Mouse (Mus musculus): ENCODE results near the gene Ppfia2. TPM values are rescaled to one million over a fixed set of nuclear protein-coding genes. Genes with fewer than 3 reads are reported as not detected.

Ppfia2 gene
- polyA plus RNA-seq, 1 experiment from 2014 or later, result 2.0 TPM

DNA sequence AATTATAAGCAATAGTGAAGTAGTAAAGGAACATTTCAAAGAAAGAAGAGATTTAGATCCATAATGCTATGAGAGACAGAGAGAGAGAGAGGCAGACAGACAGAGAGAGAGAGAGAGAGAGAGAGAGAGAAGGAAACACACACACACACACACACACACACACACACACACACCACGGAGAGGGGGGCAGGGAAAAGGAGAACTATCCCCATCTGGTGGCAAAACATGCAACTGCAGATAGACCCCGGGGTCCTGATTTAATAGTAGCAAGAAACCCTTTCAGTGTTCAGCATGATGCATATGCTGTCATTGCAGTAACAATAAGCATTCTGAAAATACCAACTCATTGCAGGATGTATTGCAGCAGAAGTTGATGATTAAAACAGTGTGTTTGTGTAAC is 442.9 kb downstream of the Ppfia2 start:
- Histone ChIP-seq H3K9ac (replicated peaks; ENCODE audit: low read depth, low read length) (no peak overlapping the region), H3K36me3 (ENCODE audit: control insufficient read depth, insufficient read depth, low read length) (no peaks in the 10 kb centered on the region), H3K9me3 (ENCODE audit: control insufficient read depth, low read depth, low read length) (no peaks in the 10 kb centered on the region), H3K27ac (ENCODE audit: low read length) (no peak overlapping the region), H3K27me3 (ENCODE audit: control insufficient read depth, insufficient read depth, low read length) (no peaks in the 10 kb centered on the region), H3K4me2 (replicated peaks; ENCODE audit: low read depth, low read length) (no peak overlapping the region), H3K4me1 (ENCODE audit: control insufficient read depth, insufficient read depth, low read length) (no peaks in the 10 kb centered on the region), H3K4me3 (ENCODE audit: low read depth, low read length) (no peak overlapping the region)
- 15% methylated on average over 2 of the region's 2 CpGs for WGBS
- ATAC-seq (ENCODE audit: insufficient number of reproducible peaks, insufficient read depth, low FRiP score, low read depth), result no peak

- no peak overlapping the region for H3K4me3 ChIP-seq (ENCODE audit: low read depth, low read length)
- no peak for ATAC-seq (ENCODE audit: insufficient number of reproducible peaks, insufficient read depth, low FRiP score, low read depth)
- H3K4me2 ChIP-seq (replicated peaks; ENCODE audit: low read depth, low read length), result no peak overlapping the region
- H3K27me3 ChIP-seq (ENCODE audit: control insufficient read depth, insufficient read depth, low read length), result no peaks in the 10 kb centered on the region
- H3K9ac ChIP-seq (replicated peaks; ENCODE audit: low read depth, low read length), result no peak overlapping the region
- H3K9me3 ChIP-seq (ENCODE audit: control insufficient read depth, low read depth, low read length), result no peaks in the 10 kb centered on the region
- no peak overlapping the region for H3K27ac ChIP-seq (ENCODE audit: low read length)
- no peaks in the 10 kb centered on the region for H3K4me1 ChIP-seq (ENCODE audit: control insufficient read depth, insufficient read depth, low read length)
- H3K36me3 ChIP-seq (ENCODE audit: control insufficient read depth, insufficient read depth, low read length), result no peaks in the 10 kb centered on the region
These were observed 444.1 kb downstream of the Ppfia2 start for GRCm38 (mm10) chr10:106914275-106914674.

GRCm38 (mm10) chr10:106914822-106915221 is 444.7 kb downstream of the Ppfia2 start:
- ATAC-seq (ENCODE audit: insufficient number of reproducible peaks, insufficient read depth, low FRiP score, low read depth), result no peak
- Histone ChIP-seq H3K4me3 (ENCODE audit: low read depth, low read length) (no peak overlapping the region), H3K36me3 (ENCODE audit: control insufficient read depth, insufficient read depth, low read length) (no peaks in the 10 kb centered on the region), H3K4me1 (ENCODE audit: control insufficient read depth, insufficient read depth, low read length) (no peaks in the 10 kb centered on the region), H3K9ac (replicated peaks; ENCODE audit: low read depth, low read length) (no peak overlapping the region), H3K27me3 (ENCODE audit: control insufficient read depth, insufficient read depth, low read length) (no peaks in the 10 kb centered on the region), H3K27ac (ENCODE audit: low read length) (no peak overlapping the region), H3K9me3 (ENCODE audit: control insufficient read depth, low read depth, low read length) (no peaks in the 10 kb centered on the region), H3K4me2 (replicated peaks; ENCODE audit: low read depth, low read length) (no peak overlapping the region)

GRCm38 (mm10) chr10:106924334-106924733 is 454.2 kb downstream of the Ppfia2 start:
- no peak overlapping the region for H3K4me3 ChIP-seq (ENCODE audit: low read depth, low read length)
- H3K9me3 ChIP-seq (ENCODE audit: control insufficient read depth, low read depth, low read length), result no peaks in the 10 kb centered on the region
- H3K36me3 ChIP-seq (ENCODE audit: control insufficient read depth, insufficient read depth, low read length), result no peaks in the 10 kb centered on the region
- no peak overlapping the region for H3K4me2 ChIP-seq (replicated peaks; ENCODE audit: low read depth, low read length)
- no peak overlapping the region for H3K27ac ChIP-seq (ENCODE audit: low read length)
- ATAC-seq (ENCODE audit: insufficient number of reproducible peaks, insufficient read depth, low FRiP score, low read depth), result no peak
- H3K4me1 ChIP-seq (ENCODE audit: control insufficient read depth, insufficient read depth, low read length), result no peaks in the 10 kb centered on the region
- H3K27me3 ChIP-seq (ENCODE audit: control insufficient read depth, insufficient read depth, low read length), result no peaks in the 10 kb centered on the region
- 90% methylated on average over 5 of the region's 5 CpGs for WGBS
- no peak overlapping the region for H3K9ac ChIP-seq (replicated peaks; ENCODE audit: low read depth, low read length)

GRCm38 (mm10) chr10:106924798-106925197 is 454.7 kb downstream of the Ppfia2 start:
- Histone ChIP-seq H3K27me3 (ENCODE audit: control insufficient read depth, insufficient read depth, low read length) (no peaks in the 10 kb centered on the region), H3K4me1 (ENCODE audit: control insufficient read depth, insufficient read depth, low read length) (no peaks in the 10 kb centered on the region), H3K27ac (ENCODE audit: low read length) (no peak overlapping the region), H3K9ac (replicated peaks; ENCODE audit: low read depth, low read length) (no peak overlapping the region), H3K36me3 (ENCODE audit: control insufficient read depth, insufficient read depth, low read length) (no peaks in the 10 kb centered on the region), H3K4me3 (ENCODE audit: low read depth, low read length) (no peak overlapping the region), H3K4me2 (replicated peaks; ENCODE audit: low read depth, low read length) (no peak overlapping the region), H3K9me3 (ENCODE audit: control insufficient read depth, low read depth, low read length) (no peaks in the 10 kb centered on the region)
- 68% methylated on average over 3 of the region's 3 CpGs for whole genome bisulfite sequencing
- peak; percentile 56; the same call in 1 of the 2 replicates for ATAC-seq (ENCODE audit: insufficient number of reproducible peaks, insufficient read depth, low FRiP score, low read depth)

DNA sequence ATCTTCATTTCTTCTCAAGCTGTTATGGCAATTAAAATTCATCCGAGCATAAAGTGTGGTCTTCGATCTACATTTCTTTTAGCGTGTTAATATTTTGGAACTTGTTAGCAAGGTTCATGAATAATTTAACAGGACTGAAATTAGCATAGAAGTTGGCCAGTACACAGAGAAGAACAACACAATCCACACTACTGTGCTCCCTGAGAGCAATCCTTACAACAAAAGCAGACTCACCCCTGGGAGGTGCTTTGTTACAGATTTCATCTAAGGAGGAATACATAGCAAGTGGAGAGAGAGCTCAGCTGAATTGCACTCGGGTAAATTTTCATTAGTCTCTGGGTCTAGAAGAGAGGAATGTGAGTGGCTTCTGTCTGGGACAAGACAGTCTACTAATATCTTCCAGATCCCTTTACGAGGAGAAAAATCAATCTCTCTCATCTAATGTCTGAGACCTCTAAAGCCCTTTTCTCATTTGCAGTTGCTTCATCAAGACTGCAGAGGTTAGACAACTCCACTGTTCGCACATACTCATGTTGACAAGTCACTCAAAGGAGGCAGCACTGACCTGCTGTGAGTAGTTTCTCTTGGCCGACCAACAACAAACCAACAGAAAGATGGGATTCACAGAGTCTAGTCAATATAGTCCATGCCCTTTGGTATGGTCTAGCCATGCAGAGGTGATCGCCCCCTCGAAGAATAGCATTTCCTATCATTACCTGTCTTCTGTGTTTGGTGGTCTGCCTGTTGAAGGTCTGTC is 458.6 kb downstream of the Ppfia2 start:
- H3K4me1 ChIP-seq (ENCODE audit: control insufficient read depth, insufficient read depth, low read length), result no peaks in the 10 kb centered on the region
- 81% methylated on average over 9 of the region's 9 CpGs for WGBS
- no peak overlapping the region for H3K9ac ChIP-seq (replicated peaks; ENCODE audit: low read depth, low read length)
- no peak overlapping the region for H3K4me2 ChIP-seq (replicated peaks; ENCODE audit: low read depth, low read length)
- no peaks in the 10 kb centered on the region for H3K27me3 ChIP-seq (ENCODE audit: control insufficient read depth, insufficient read depth, low read length)
- ATAC-seq (ENCODE audit: insufficient number of reproducible peaks, insufficient read depth, low FRiP score, low read depth), result no peak
- H3K4me3 ChIP-seq (ENCODE audit: low read depth, low read length), result no peak overlapping the region
- no peaks in the 10 kb centered on the region for H3K36me3 ChIP-seq (ENCODE audit: control insufficient read depth, insufficient read depth, low read length)
- H3K27ac ChIP-seq (ENCODE audit: low read length), result no peak overlapping the region
- H3K9me3 ChIP-seq (ENCODE audit: control insufficient read depth, low read depth, low read length), result no peaks in the 10 kb centered on the region

DNA sequence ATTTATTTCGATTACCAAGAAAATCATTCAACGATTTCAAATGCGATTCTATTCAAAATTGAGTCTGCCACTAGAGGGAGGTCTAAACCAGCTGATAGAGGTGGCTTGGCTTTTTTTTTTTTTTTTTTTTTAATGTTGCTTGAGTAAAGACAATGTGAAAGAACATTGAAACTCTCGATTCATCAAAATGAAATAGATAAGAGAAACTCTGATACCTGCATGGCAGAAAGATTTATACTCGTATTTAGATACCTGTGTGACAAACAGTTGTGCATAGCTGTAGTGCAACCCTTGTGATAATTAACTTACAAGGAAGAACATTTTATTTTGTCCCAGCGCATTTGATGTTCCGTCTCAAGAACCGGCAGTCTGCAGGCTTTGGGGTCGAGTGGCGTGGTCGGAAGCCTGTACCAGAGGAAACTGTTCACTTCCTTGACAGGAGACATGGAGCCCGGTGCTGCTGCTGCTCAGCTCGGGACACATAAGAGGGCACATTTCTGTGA is 462.5 kb downstream of the Ppfia2 start:
- WGBS, result 34% methylated on average over 13 of the region's 13 CpGs
- no peaks in the 10 kb centered on the region for H3K9me3 ChIP-seq (ENCODE audit: control insufficient read depth, low read depth, low read length)
- no peak overlapping the region for H3K9ac ChIP-seq (replicated peaks; ENCODE audit: low read depth, low read length)
- H3K27ac ChIP-seq (ENCODE audit: low read length), result no peak overlapping the region
- H3K4me3 ChIP-seq (ENCODE audit: low read depth, low read length), result peak overlapping the region; percentile 21
- H3K27me3 ChIP-seq (ENCODE audit: control insufficient read depth, insufficient read depth, low read length), result no peaks in the 10 kb centered on the region
- peak overlapping the region; percentile 41 for H3K4me2 ChIP-seq (replicated peaks; ENCODE audit: low read depth, low read length)
- no peaks in the 10 kb centered on the region for H3K4me1 ChIP-seq (ENCODE audit: control insufficient read depth, insufficient read depth, low read length)
- ATAC-seq (ENCODE audit: insufficient number of reproducible peaks, insufficient read depth, low FRiP score, low read depth), result no peak; the same call in 1 of the 2 replicates
- no peaks in the 10 kb centered on the region for H3K36me3 ChIP-seq (ENCODE audit: control insufficient read depth, insufficient read depth, low read length)

GRCm38 (mm10) chr10:106936996-106937395 is 466.9 kb downstream of the Ppfia2 start:
- Histone ChIP-seq H3K4me3 (ENCODE audit: low read depth, low read length) (no peak overlapping the region), H3K9ac (replicated peaks; ENCODE audit: low read depth, low read length) (no peak overlapping the region), H3K27ac (ENCODE audit: low read length) (no peak overlapping the region), H3K4me1 (ENCODE audit: control insufficient read depth, insufficient read depth, low read length) (no peaks in the 10 kb centered on the region), H3K36me3 (ENCODE audit: control insufficient read depth, insufficient read depth, low read length) (no peaks in the 10 kb centered on the region), H3K4me2 (replicated peaks; ENCODE audit: low read depth, low read length) (no peak overlapping the region), H3K27me3 (ENCODE audit: control insufficient read depth, insufficient read depth, low read length) (no peaks in the 10 kb centered on the region), H3K9me3 (ENCODE audit: control insufficient read depth, low read depth, low read length) (no peaks in the 10 kb centered on the region)
- ATAC-seq (ENCODE audit: insufficient number of reproducible peaks, insufficient read depth, low FRiP score, low read depth), result no peak
- 74% methylated on average over 7 of the region's 7 CpGs for WGBS

- no peaks in the 10 kb centered on the region for H3K4me1 ChIP-seq (ENCODE audit: control insufficient read depth, insufficient read depth, low read length)
- no peak for ATAC-seq (ENCODE audit: insufficient number of reproducible peaks, insufficient read depth, low FRiP score, low read depth)
These were observed 468.7 kb downstream of the Ppfia2 start for GRCm38 (mm10) chr10:106938851-106939250.

More at GRCm38 (mm10) chr10:106938851-106939250, 468.7 kb downstream of the Ppfia2 start:
- H3K9me3 ChIP-seq (ENCODE audit: control insufficient read depth, low read depth, low read length), result no peaks in the 10 kb centered on the region
- no peak overlapping the region for H3K4me2 ChIP-seq (replicated peaks; ENCODE audit: low read depth, low read length)
- WGBS, result 87% methylated on average over 3 of the region's 3 CpGs
- H3K4me3 ChIP-seq (ENCODE audit: low read depth, low read length), result no peak overlapping the region
- H3K9ac ChIP-seq (replicated peaks; ENCODE audit: low read depth, low read length), result no peak overlapping the region
- no peaks in the 10 kb centered on the region for H3K36me3 ChIP-seq (ENCODE audit: control insufficient read depth, insufficient read depth, low read length)
- no peaks in the 10 kb centered on the region for H3K27me3 ChIP-seq (ENCODE audit: control insufficient read depth, insufficient read depth, low read length)
- H3K27ac ChIP-seq (ENCODE audit: low read length), result no peak overlapping the region

All from stomach, embryonic 14.5 days (tissue).